Mouse (Mus musculus) neutrophil, adult 5-6 weeks (primary cell): ENCODE data around the gene Hmga2. TPM values are rescaled to one million over a fixed set of nuclear protein-coding genes. Genes with fewer than 3 reads are reported as not detected.

ENCODE experiments used
- ATAC-seq: fragments of 151-379, 151-347 bp; 2 replicates; pipeline ENCODE4 v1.8.0; 2017; ENCODE audit warnings: mild to moderate bottlenecking, moderate TSS enrichment; ENCODE audit not compliant: insufficient number of reproducible peaks, poor library complexity, low FRiP score, severe bottlenecking; ENCODE audit errors: extremely low read depth
- total RNA-seq: library from RNA; stranded (forward); fragments of 200-1000 nt; gene quantifications from 2 replicates; pipeline ENCODE4 v1.2.3, GENCODE M21; 2017

The Hmga2 gene
- total RNA-seq, 1 experiment from 2014 or later = 0.23 TPM

- ATAC-seq = no peak
Observed at GRCm38 (mm10) chr10:120405322-120405721, 70.9 kb downstream of the Hmga2 start.

- no peak for ATAC-seq
Observed at GRCm38 (mm10) chr10:120402966-120403365, 73.3 kb downstream of the Hmga2 start.

DNA sequence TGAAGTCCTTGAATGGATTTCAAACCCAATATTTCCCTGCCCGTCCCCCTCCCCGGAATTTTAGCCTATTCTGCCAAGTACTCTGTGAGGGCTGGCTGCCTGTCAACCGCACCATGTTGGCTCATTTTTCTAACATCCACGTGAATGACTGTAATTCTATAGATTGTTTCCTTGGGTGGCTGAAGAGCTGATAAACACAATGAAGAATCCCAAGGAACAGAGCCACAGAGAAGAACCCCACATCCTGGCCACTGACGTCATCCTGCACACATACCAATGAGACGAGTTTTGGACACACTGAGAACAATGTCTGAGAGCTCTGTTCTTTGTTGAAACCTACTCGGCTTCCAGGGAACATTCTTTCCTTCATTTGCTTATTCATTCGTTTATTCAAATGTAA is 74.5 kb downstream of the Hmga2 start:
- no peak for ATAC-seq

DNA sequence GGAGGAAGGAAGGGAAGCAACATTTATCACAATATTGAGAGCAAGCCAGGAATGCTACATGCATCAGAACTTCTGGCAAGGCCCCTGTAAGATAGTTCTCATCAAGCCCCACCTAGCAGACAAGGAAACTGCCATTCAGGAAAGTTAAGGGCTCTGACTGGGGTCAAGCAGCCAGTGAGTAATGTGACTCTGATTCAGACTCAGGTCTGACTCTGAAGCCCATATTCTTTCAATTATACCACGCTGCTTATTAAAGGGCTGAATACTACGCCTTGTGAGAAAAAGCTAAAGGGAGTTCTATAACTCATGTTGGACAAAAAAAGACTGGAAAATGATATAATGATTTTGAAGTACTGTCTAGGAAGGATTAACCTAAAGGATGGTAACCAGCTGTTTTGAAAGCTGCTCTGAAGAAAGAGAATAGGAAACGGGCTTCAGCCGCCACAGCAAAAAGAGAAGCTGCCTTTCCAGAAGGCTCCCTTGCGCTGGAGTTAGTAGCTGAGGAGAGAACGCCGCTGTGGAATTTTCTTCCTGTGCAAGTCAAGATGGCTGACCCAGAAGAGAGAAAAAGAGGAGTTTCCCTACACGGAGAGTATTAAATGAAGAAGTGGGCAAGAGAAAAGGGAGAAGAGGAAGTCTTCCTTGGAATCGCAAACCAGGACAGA is 76.3 kb downstream of the Hmga2 start:
- no peak for ATAC-seq

DNA sequence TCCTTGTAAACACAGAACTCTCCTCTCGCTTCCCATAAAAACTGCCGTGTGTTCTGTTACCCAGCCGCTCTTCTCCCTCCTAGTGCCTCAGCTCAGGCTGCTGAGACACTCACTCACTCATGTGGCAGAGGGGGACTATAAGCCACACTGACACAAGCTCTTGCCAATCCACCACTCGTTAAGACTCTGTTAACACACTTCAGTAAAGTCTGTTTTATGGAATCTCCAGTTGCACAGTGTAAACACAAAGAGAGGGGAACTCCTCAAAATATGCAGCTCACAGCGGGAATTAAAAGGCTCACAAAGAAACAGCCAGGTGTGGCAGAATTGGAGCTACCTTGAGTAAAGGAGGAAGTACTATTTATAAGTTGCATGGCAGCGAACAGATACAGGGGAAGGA is 77.5 kb downstream of the Hmga2 start:
- ATAC-seq = no peak

DNA sequence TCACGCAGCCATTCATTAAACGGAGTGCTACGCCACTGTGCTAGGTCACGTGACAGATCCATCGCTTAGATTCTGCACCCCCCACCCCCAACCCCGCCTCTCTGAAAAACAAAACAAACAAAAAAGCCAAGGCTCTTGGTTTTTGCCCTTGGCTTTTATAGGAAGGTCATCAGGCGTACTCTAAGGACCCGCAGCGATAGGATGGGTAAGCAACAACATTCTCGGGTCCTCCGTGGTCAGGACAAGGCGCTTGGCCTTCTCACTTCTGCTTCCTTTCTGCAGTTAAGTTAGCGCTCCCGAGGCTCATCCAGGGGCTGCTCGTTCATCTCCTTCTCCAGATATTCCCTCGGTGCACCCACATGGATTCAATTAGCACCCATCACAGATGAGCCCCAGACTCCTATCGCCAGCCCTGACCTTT is 79.0 kb downstream of the Hmga2 start:
- no peak for ATAC-seq

DNA sequence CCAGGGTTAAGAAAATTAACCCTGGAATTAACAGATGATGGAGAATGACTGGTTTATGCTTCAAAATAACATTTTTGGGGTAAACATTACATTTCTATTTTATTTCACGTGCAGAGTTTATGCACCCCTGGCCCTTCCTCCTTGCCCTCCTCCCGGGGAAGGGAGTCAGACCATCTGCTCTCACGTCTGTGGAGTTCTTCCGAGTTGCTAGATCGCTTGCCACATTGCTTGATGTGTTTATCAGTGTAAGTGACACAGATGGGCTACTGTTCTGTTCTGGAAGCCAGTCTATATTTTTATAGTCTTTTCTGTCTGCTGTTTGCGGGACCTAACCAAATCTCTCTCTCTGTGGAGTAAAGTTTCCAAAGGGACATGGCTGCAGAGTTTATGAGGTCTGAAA is 80.7 kb downstream of the Hmga2 start:
- no peak for ATAC-seq

DNA sequence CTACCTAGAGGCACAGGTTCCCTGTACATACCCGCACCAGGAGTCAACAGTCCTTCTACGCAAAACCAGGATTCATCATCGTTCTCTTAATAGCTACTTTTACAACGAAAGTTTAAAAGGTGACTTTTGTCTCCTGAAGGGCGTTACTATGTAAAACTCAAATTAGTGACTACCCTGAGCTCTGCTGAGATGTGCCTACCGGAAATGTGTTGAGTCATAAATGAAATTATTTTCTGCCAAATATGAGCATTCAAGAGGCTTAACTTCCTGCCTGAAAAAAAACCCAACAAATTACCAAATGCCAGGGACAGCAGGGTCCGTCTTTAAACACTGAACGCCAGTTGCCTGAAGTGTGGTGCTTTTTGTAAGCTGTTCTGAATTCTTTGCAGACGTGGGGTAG is 81.5 kb downstream of the Hmga2 start:
- no peak for ATAC-seq

DNA sequence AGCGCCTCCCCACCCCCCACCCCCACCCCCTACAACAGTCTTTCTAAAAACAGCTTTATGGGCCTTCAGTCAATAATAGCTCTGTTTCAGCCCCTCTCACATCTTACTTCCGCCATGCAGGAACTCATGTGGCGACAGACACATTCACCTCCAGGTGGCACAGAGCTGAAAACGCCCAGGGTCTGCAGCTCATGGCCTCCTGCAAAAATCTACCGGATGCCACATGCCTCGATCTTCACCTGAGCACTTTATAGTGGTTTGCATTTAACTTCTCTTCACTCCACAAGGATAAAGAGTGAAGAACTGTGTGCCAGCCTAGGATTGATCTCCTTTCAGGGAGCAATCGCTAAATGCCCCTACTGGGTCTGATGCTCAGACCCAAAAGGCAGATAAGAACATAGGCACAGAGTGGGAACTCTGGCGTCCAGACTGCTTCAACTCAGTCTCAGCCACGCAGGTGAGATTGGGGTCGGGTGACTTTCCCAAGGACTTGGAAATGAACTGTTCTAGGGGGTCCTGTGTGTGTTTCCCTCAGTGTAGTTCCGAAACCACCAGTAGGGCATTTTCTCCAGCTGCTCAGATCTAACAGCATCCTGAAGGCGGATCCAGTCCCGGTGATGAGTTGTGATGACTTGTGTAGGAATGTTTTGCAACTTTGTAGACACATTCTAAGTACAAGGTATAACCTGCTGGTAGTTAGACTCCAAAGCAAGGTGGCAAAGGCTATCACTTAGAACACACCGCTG is 84.1 kb downstream of the Hmga2 start:
- no peak for ATAC-seq

DNA sequence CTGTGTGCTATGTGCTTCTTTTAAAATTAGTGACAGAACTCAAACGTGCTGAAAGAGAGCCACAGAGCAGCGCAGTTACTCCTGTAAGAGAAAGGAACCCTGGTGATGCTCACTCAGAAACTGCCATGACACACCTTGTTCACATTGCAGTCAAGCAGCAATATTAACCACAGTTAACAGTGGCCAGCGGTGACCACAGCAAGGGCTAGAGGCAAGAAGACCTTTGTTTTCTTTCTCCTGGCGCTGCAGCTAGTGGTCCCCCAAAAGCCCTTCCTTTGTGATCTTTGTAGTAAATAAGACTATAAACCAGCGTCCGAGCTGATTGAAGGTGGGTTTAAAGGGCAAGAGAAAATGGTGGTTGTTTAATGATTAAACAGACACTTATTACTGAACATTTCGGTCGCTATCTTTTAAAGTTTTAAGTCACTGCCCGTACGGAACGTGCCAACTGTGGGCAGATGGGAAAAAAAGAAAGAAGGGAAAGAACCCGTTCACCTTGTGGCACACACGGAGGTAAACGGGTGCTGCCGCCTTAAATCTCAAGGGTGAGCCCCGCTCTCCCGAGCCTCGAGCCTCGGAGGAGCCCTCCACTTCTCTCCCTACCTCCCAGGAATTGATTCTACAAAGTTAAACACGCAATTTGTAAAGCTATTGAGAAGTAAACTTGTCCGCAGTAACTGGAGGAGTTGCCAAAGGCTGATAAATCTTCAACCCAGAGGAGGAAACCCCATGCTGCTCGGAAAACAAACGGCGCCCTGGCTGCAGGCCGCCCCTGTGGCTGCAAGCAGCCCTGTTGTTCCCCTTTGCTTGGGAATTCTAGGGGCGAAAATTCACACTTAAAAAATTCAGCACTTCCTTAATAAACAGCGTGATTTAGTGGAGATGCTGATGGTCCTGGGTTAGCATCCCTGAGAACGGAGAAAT is 85.1 kb downstream of the Hmga2 start:
- no peak for ATAC-seq

GRCm38 (mm10) chr10:120389707-120390106 is 86.6 kb downstream of the Hmga2 start:
- ATAC-seq = no peak

- ATAC-seq = no peak
Observed at GRCm38 (mm10) chr10:120388966-120389365, 87.3 kb downstream of the Hmga2 start.

- ATAC-seq = no peak
Observed at GRCm38 (mm10) chr10:120388400-120388871, 87.8 kb downstream of the Hmga2 start.

DNA sequence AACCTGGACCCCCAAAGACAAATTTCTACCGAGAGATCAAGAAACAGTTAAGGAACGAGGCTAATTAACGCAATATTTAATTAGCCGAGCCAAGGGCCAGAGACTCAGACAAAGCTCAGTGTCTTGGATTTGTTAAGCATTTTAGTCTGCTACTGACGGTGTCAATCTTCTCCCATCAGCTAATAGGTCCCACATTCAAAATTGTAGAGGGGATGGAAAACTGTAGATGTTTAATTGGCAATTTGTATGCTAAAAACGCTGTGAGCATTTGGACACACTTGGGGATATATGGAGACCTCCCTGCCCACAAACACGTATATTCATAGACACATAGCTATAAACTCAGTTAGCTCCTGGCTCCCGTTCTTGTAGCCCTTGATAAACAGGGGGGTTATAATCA is 89.2 kb downstream of the Hmga2 start:
- ATAC-seq = no peak

DNA sequence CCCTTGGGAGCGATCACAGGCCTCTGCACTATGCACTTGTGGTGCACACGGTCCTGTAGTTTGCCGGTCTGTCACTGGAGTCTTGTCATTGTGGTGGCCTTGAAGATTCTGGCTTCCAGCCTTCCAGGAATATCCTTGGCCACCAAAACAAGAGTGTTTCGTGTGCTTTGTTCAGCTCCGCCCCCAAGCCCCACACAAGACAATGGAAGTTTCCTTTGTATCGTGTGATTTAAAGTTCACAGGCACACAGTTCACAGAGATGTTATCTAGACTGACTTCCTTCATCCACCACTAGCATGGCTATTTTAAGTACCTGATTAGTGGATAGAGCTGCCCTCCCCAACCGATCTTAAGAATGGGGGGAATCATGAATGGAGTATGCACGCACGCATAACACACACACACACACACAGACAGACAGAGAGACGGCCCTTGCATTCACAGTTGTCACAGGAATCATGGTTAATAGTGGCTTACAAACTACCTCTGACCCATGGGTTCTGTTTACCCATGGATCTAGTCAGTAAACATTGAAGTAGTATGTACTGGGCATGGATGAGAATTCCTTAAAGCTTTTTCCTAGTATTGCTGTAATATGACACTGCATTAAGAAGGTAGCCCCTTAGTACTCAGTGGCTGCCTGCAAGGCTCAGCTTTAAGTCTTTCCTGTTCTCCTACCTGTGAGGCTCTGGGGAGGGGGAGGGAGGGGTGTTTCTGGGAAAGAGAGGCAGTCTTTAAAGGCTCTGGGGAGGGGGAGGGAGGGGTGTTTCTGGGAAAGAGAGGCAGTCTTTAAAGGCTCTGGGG is 91.3 kb downstream of the Hmga2 start:
- no peak for ATAC-seq

DNA sequence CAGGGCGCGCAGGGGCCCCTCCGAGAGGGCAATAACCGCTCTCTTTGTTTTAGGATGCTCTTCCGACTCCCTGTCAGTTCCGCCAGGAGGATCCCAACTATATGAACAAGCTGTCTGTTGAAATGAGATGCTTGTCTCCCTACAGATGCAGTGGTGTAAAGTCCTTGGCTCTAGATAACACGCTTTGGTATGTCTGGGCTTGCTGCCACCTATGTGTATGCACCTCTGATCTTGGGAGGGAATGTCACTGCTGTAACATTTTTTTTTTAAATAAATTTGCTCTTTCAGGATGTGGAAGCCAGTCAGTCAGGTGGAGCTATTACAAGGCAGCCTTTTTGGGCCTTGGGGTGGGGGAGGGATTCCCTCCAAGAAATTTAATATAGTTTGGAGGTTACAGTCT is 92.2 kb downstream of the Hmga2 start:
- ATAC-seq = no peak

- no peak for ATAC-seq
Observed at GRCm38 (mm10) chr10:120377795-120378194, 98.5 kb downstream of the Hmga2 start.

GRCm38 (mm10) chr10:120377327-120377752 is 98.9 kb downstream of the Hmga2 start:
- ATAC-seq = no peak

DNA sequence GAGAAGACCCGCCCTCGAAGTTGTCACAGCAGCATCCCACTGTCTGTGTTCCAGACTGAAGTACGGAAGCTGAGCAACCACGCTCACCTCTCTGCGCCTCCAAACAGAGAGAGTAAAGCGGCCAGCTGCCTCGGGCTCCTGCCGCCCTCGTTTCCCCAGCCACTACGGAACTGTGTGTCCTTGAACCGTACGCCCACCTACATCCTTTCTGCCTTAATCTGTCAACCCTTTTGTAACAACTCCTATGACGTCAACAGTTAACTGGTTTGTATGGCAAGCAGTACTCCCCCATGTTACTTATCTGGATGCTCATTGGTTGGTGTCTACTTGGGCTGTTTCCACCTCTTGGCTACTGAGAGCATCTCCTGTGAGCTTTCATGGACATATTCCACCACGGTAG is 100.8 kb downstream of the Hmga2 start:
- ATAC-seq = no peak
